Mouse (Mus musculus): ENCODE data around the gene Irf2bpl. TPM values are rescaled to one million over a fixed set of nuclear protein-coding genes. Genes with fewer than 3 reads are reported as not detected.

Irf2bpl gene
- polyA plus RNA-seq, 1 experiment from 2014 or later: 67.0 TPM

GRCm38 (mm10) chr12:86855670-86856069, 28.9 kb downstream of the Irf2bpl start:
- Histone ChIP-seq H3K4me3 (replicated peaks; ENCODE audit: low read length) (no peak overlapping the region; the same call in 1 of the 2 replicates), H3K27me3 (replicated peaks; ENCODE audit: control insufficient read depth, insufficient read depth, low read length) (no peaks in the 10 kb centered on the region), H3K4me2 (ENCODE audit: low read length) (peak overlapping the region; percentile 29), H3K27ac (ENCODE audit: low read length) (0 out of 2 replicates have a peak overlapping the region, but pooled peaks have one; percentile 6), H3K4me1 (replicated peaks; ENCODE audit: control insufficient read depth, insufficient read depth, low read length) (peaks cover 29% of the 10 kb centered on the region), H3K9ac (replicated peaks; ENCODE audit: low read depth, low read length) (no peak overlapping the region; the same call in 1 of the 2 replicates), H3K36me3 (ENCODE audit: control insufficient read depth, insufficient read depth) (no peaks in the 10 kb centered on the region), H3K9me3 (ENCODE audit: control insufficient read depth, low read length) (no peaks in the 10 kb centered on the region)
- ATAC-seq: peak; percentile 64
- WGBS: 16% methylated on average over 11 of the region's 11 CpGs

DNA sequence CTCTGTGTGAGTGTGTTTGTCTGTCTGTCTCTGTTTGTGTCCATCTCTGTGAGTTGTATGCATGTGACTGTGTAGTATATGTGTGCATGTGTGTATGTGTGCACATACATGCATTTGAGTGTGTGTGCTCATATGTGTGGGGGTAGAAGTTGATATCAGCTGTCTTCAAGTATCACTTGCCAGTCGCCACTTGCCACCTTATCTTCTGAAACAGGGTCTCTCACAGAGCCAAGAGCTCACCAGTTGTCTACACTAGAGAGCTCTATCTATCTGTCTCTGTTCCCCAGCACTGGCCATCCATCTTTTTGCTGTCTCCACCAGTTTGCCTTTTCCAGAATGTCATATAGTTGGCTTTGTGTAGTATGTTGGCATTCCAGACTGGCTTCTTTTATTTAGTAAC, 31.1 kb downstream of the Irf2bpl start:
- 95% methylated on average over 1 of the region's 1 CpGs for WGBS
- H3K4me2 ChIP-seq (ENCODE audit: low read length): no peak overlapping the region
- H3K36me3 ChIP-seq (ENCODE audit: control insufficient read depth, insufficient read depth): no peaks in the 10 kb centered on the region

GRCm38 (mm10) chr12:86851313-86851712, 33.3 kb downstream of the Irf2bpl start:
- H3K9me3 ChIP-seq (ENCODE audit: control insufficient read depth, low read length): no peaks in the 10 kb centered on the region
- no peaks in the 10 kb centered on the region for H3K27me3 ChIP-seq (replicated peaks; ENCODE audit: control insufficient read depth, insufficient read depth, low read length)
- no peak overlapping the region for H3K27ac ChIP-seq (ENCODE audit: low read length)
- H3K9ac ChIP-seq (replicated peaks; ENCODE audit: low read depth, low read length): no peak overlapping the region
- ATAC-seq: no peak
- peaks cover 20% of the 10 kb centered on the region for H3K4me1 ChIP-seq (replicated peaks; ENCODE audit: control insufficient read depth, insufficient read depth, low read length)
- H3K36me3 ChIP-seq (ENCODE audit: control insufficient read depth, insufficient read depth): no peaks in the 10 kb centered on the region
- H3K4me3 ChIP-seq (replicated peaks; ENCODE audit: low read length): no peak overlapping the region
- H3K4me2 ChIP-seq (ENCODE audit: low read length): no peak overlapping the region

More for the DNA sequence above, 31.1 kb downstream of the Irf2bpl start:
- Histone ChIP-seq H3K4me1 (replicated peaks; ENCODE audit: control insufficient read depth, insufficient read depth, low read length) (peaks cover 23% of the 10 kb centered on the region), H3K9ac (replicated peaks; ENCODE audit: low read depth, low read length) (no peak overlapping the region), H3K27ac (ENCODE audit: low read length) (no peak overlapping the region), H3K4me3 (replicated peaks; ENCODE audit: low read length) (no peak overlapping the region), H3K9me3 (ENCODE audit: control insufficient read depth, low read length) (no peaks in the 10 kb centered on the region), H3K27me3 (replicated peaks; ENCODE audit: control insufficient read depth, insufficient read depth, low read length) (no peaks in the 10 kb centered on the region)
- ATAC-seq: no peak

DNA sequence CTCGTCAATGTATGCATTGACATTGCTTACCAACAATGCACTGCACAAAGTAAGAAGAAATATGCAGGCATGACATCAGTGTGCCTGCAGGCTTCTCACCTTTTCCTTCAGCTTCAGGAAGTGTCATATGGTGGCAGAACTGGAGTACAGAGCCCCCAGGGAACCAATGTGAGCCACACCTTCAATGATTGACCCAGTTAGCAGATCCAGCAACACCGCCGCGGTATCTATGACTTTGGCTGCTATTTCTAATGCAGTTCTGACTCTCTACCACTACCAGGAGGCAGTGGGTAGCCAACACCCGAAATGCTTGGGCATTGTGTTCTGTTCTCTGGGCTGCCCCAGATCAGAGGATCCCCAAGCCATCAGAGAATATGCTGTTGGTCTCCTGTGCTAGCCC, 33.9 kb downstream of the Irf2bpl start:
- WGBS: 77% methylated on average over 5 of the region's 5 CpGs
- H3K36me3 ChIP-seq (ENCODE audit: control insufficient read depth, insufficient read depth): no peaks in the 10 kb centered on the region
- peak; percentile 19; the same call in 1 of the 2 replicates for ATAC-seq
- no peak overlapping the region for H3K4me3 ChIP-seq (replicated peaks; ENCODE audit: low read length)
- H3K27me3 ChIP-seq (replicated peaks; ENCODE audit: control insufficient read depth, insufficient read depth, low read length): no peaks in the 10 kb centered on the region
- H3K27ac ChIP-seq (ENCODE audit: low read length): peak overlapping the region; percentile 58; the same call in 1 of the 2 replicates
- H3K9ac ChIP-seq (replicated peaks; ENCODE audit: low read depth, low read length): no peak overlapping the region; the same call in 1 of the 2 replicates
- H3K9me3 ChIP-seq (ENCODE audit: control insufficient read depth, low read length): no peaks in the 10 kb centered on the region
- no peak overlapping the region for H3K4me2 ChIP-seq (ENCODE audit: low read length)
- H3K4me1 ChIP-seq (replicated peaks; ENCODE audit: control insufficient read depth, insufficient read depth, low read length): peaks cover 18% of the 10 kb centered on the region

GRCm38 (mm10) chr12:86849945-86850626, 34.5 kb downstream of the Irf2bpl start:
- H3K27ac ChIP-seq (ENCODE audit: low read length): peak overlapping the region; percentile 58; the same call in 1 of the 2 replicates
- peak overlapping the region; percentile 3 for H3K4me2 ChIP-seq (ENCODE audit: low read length)
- 44% methylated on average over 10 of the region's 10 CpGs for WGBS
- H3K27me3 ChIP-seq (replicated peaks; ENCODE audit: control insufficient read depth, insufficient read depth, low read length): no peaks in the 10 kb centered on the region
- peak; percentile 86 for ATAC-seq
- H3K4me3 ChIP-seq (replicated peaks; ENCODE audit: low read length): no peak overlapping the region
- H3K9ac ChIP-seq (replicated peaks; ENCODE audit: low read depth, low read length): no peak overlapping the region; the same call in 1 of the 2 replicates
- H3K36me3 ChIP-seq (ENCODE audit: control insufficient read depth, insufficient read depth): no peaks in the 10 kb centered on the region
- H3K4me1 ChIP-seq (replicated peaks; ENCODE audit: control insufficient read depth, insufficient read depth, low read length): peaks cover 14% of the 10 kb centered on the region
- no peaks in the 10 kb centered on the region for H3K9me3 ChIP-seq (ENCODE audit: control insufficient read depth, low read length)

DNA sequence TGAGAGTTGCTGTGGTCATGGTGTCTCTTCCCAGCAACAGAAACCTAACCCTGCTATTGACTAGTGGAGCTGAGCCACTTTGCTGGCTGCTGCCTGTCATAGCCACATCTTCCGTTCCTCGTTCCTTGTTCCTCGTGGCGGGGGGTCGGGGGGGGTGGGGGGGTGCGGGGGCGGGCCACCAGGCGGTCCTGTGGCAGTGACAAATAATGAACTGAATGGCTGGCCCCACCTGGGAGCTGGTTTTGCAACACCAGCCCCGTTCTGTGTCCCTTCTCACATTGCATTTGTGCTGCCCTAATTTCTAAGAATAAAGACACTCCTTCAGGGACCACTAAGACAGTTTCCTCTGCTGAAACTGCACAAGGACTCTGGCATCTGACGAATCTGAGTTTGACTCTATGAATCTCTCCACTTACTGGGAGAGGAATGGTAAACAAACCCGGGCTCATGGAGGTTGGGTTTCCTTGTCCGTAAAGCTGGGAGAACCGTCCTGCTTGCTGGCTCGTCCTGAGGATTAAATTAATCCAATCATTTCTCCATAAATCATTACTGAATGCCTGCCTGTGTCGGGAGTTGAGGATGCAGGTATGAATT, 41.6 kb downstream of the Irf2bpl start:
- Histone ChIP-seq H3K4me1 (replicated peaks; ENCODE audit: control insufficient read depth, insufficient read depth, low read length) (peaks cover 2% of the 10 kb centered on the region; the same call in 1 of the 2 replicates), H3K36me3 (ENCODE audit: control insufficient read depth, insufficient read depth) (no peaks in the 10 kb centered on the region), H3K27ac (ENCODE audit: low read length) (no peak overlapping the region), H3K27me3 (replicated peaks; ENCODE audit: control insufficient read depth, insufficient read depth, low read length) (no peaks in the 10 kb centered on the region), H3K4me2 (ENCODE audit: low read length) (no peak overlapping the region), H3K9ac (replicated peaks; ENCODE audit: low read depth, low read length) (no peak overlapping the region), H3K4me3 (replicated peaks; ENCODE audit: low read length) (no peak overlapping the region), H3K9me3 (ENCODE audit: control insufficient read depth, low read length) (no peaks in the 10 kb centered on the region; the same call in 1 of the 2 replicates)
- ATAC-seq: no peak
- 34% methylated on average over 15 of the region's 15 CpGs for WGBS

- no peaks in the 10 kb centered on the region for H3K27me3 ChIP-seq (replicated peaks; ENCODE audit: control insufficient read depth, insufficient read depth, low read length)
- no peak overlapping the region for H3K27ac ChIP-seq (ENCODE audit: low read length)
- no peak overlapping the region for H3K9ac ChIP-seq (replicated peaks; ENCODE audit: low read depth, low read length)
- 84% methylated on average over 4 of the region's 4 CpGs for WGBS
- H3K36me3 ChIP-seq (ENCODE audit: control insufficient read depth, insufficient read depth): no peaks in the 10 kb centered on the region
- no peak overlapping the region for H3K4me2 ChIP-seq (ENCODE audit: low read length)
- no peak overlapping the region for H3K4me3 ChIP-seq (replicated peaks; ENCODE audit: low read length)
- no peak for ATAC-seq
- no peaks in the 10 kb centered on the region; the same call in 1 of the 2 replicates for H3K9me3 ChIP-seq (ENCODE audit: control insufficient read depth, low read length)
- peaks cover 7% of the 10 kb centered on the region for H3K4me1 ChIP-seq (replicated peaks; ENCODE audit: control insufficient read depth, insufficient read depth, low read length)
Observed at GRCm38 (mm10) chr12:86840526-86840925, 44.1 kb downstream of the Irf2bpl start.

DNA sequence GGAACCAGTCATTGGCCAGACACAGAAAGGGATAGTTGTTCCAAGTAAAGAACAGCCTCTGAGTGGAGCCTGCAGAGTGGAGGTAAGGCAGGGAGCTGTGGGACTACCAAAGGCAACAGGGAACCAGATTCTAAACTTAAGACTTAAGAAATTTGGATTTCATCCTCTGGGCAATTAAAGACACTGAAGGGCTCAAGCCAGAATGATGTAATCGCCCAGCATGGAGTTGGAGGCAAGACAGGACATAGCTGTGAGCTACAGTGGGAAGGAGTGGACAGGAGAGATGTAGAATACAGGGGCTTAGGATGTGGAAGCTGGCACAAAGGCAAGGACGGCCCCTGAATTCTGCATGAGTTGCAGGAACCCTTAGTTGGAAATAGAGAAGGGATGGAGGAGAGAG, 46.4 kb downstream of the Irf2bpl start:
- WGBS: 67% methylated on average over 2 of the region's 2 CpGs
- Histone ChIP-seq H3K36me3 (ENCODE audit: control insufficient read depth, insufficient read depth) (no peaks in the 10 kb centered on the region), H3K27me3 (replicated peaks; ENCODE audit: control insufficient read depth, insufficient read depth, low read length) (no peaks in the 10 kb centered on the region), H3K9ac (replicated peaks; ENCODE audit: low read depth, low read length) (no peak overlapping the region), H3K27ac (ENCODE audit: low read length) (no peak overlapping the region), H3K4me1 (replicated peaks; ENCODE audit: control insufficient read depth, insufficient read depth, low read length) (peaks cover 7% of the 10 kb centered on the region), H3K4me2 (ENCODE audit: low read length) (no peak overlapping the region), H3K9me3 (ENCODE audit: control insufficient read depth, low read length) (no peaks in the 10 kb centered on the region; the same call in 1 of the 2 replicates), H3K4me3 (replicated peaks; ENCODE audit: low read length) (no peak overlapping the region)
- no peak for ATAC-seq

DNA sequence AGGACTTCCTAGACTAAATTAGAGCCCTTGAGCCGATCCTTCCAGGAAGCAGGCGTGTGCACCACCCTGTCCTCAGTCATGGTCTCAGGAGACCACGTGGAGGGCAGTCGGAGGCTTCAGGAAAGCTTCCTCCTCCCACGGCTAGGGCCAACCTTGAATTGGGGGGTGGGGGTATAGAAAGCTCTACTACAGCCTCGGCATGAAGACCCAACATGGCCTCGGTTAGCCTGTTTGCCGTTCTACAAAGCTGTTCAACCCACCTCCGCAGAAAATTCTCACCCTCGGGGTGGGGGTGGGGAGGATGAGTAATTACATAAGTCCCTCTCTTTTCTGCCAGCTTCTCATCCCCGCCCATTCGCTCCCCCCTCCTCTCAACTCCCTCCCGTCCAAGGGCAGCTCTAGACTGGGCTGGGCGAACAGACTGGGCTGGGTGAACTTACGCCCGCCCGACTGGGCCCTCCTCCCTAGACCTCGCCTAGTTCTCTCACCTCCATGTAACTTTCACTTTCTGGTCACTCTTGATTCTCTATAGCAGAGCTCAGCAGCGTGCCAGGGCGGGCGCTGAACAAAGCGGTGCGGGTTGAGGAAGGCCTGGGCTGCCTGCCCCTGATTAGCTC, 48.1 kb downstream of the Irf2bpl start:
- H3K4me2 ChIP-seq (ENCODE audit: low read length): peak overlapping the region; percentile 35
- H3K9ac ChIP-seq (replicated peaks; ENCODE audit: low read depth, low read length): no peak overlapping the region
- peaks cover 20% of the 10 kb centered on the region for H3K4me1 ChIP-seq (replicated peaks; ENCODE audit: control insufficient read depth, insufficient read depth, low read length)
- ATAC-seq: peak; percentile 53
- no peaks in the 10 kb centered on the region for H3K9me3 ChIP-seq (ENCODE audit: control insufficient read depth, low read length)
- no peaks in the 10 kb centered on the region for H3K36me3 ChIP-seq (ENCODE audit: control insufficient read depth, insufficient read depth)
- H3K27ac ChIP-seq (ENCODE audit: low read length): no peak overlapping the region
- H3K27me3 ChIP-seq (replicated peaks; ENCODE audit: control insufficient read depth, insufficient read depth, low read length): no peaks in the 10 kb centered on the region
- no peak overlapping the region for H3K4me3 ChIP-seq (replicated peaks; ENCODE audit: low read length)
- 34% methylated on average over 23 of the region's 23 CpGs for WGBS

Measured in forebrain, embryonic 16.5 days (tissue).